Mouse (Mus musculus) CH12.LX (cell line): ENCODE results near the gene Dtnb.

Source experiments
- BHLHE40 ChIP-seq: IDR thresholded peaks from 2 replicates; pipeline ENCODE4 v1.6.1; 2011; ENCODE audit warnings: mild to moderate bottlenecking, low read depth, low read length, improper control_type of control experiment
- SIN3A ChIP-seq: IDR thresholded peaks from 2 replicates; pipeline ENCODE4 v1.6.1; 2012; ENCODE audit warnings: low read length, improper control_type of control experiment, inconsistent platforms

GRCm38 (mm10) chr12:3755522-3755921, 183.3 kb downstream of the Dtnb start:
- TF ChIP-seq SIN3A = no peak
- no peak for TF ChIP-seq BHLHE40
